Mouse (Mus musculus): ENCODE results near the gene 4933412E24Rik. TPM values are rescaled to one million over a fixed set of nuclear protein-coding genes. Genes with fewer than 3 reads are reported as not detected.
A peak's percentile ranks its signal among the peaks of the same experiment; 100 is the strongest.

Gene 4933412E24Rik
- total RNA-seq (2021): not detected

- no peak for DNase-seq (ENCODE audit: low spot score in 2 of 2)
- intact Hi-C loops (cut with DNase I): no loop called here
Measured at GRCm38 (mm10) chr15:60016513-60016912, at the start of gene 4933412E24Rik. Gene 4933412E24Rik, minus strand, starts transcription at chr15:60016613.

GRCm38 (mm10) chr15:60030728-60031127 lies 14.3 kb upstream of the 4933412E24Rik start:
- no peak for DNase-seq (ENCODE audit: low spot score in 2 of 2)
- intact Hi-C loops (cut with DNase I): no loop called here

GRCm38 (mm10) chr15:60021256-60021655 lies 4.8 kb upstream of the 4933412E24Rik start:
- DNase-seq (ENCODE audit: low spot score in 2 of 2): no peak

GRCm38 (mm10) chr15:60010199-60010598 lies 6.2 kb downstream of the 4933412E24Rik start:
- intact Hi-C loops (cut with DNase I): no loop called here

More at GRCm38 (mm10) chr15:60021256-60021655, 4.8 kb upstream of the 4933412E24Rik start:
- intact Hi-C loops (cut with DNase I): no loop called here

GRCm38 (mm10) chr15:60009610-60010009 lies 6.8 kb downstream of the 4933412E24Rik start:
- intact Hi-C loops (cut with DNase I): no loop called here
- no peak for DNase-seq (ENCODE audit: low spot score in 2 of 2)

More at GRCm38 (mm10) chr15:60010199-60010598, 6.2 kb downstream of the 4933412E24Rik start:
- DNase-seq (ENCODE audit: low spot score in 2 of 2): peak in 1 of 2 experiments; percentile 15

- intact Hi-C loops (cut with DNase I): no loop called here
- no peak for DNase-seq (ENCODE audit: low spot score in 2 of 2)
Measured at GRCm38 (mm10) chr15:59983777-59984176, 32.6 kb downstream of the 4933412E24Rik start.

GRCm38 (mm10) chr15:59975310-59975709 lies 41.1 kb downstream of the 4933412E24Rik start:
- no peak for DNase-seq (ENCODE audit: low spot score in 2 of 2)
- intact Hi-C loops (cut with DNase I): no loop called here

- no peak for DNase-seq (ENCODE audit: low spot score in 2 of 2)
- intact Hi-C loops (cut with DNase I): no loop called here
Measured at GRCm38 (mm10) chr15:59974584-59974983, 41.8 kb downstream of the 4933412E24Rik start.

- DNase-seq (ENCODE audit: low spot score in 2 of 2): no peak
- intact Hi-C loops (cut with DNase I): no loop called here
Measured at GRCm38 (mm10) chr15:59973651-59974519, 42.5 kb downstream of the 4933412E24Rik start.

Measured in left cerebral cortex, postnatal 25 days (tissue).